Mouse (Mus musculus) forebrain, postnatal 0 days (tissue): ENCODE data around the gene Cpn2. TPM values are rescaled to one million over a fixed set of nuclear protein-coding genes. Genes with fewer than 3 reads are reported as not detected.

ENCODE experiments used
- ATAC-seq: fragments of 200-750 bp; cut with Nextera tagmentation; 2 replicates; pipeline ENCODE4 v1.8.0; 2017; ENCODE audit warnings: mild to moderate bottlenecking, moderate library complexity
- DNase-seq: peaks from one replicate; pipeline ENCODE4 v3.0.0-alpha.2; 2015
- H3K27ac ChIP-seq: fragments of 300-500 bp; sonication (generic); 2 replicates; pipeline ENCODE4 v1.5.1; 2014; ENCODE audit warnings: low read depth, mild to moderate bottlenecking, antibody characterized with exemption, low read length, moderate library complexity, mixed read lengths
- H3K27me3 ChIP-seq: fragments of 300-500 bp; sonication (generic); 2 replicates; pipeline ENCODE4 v1.6.1; 2014; ENCODE audit warnings: mild to moderate bottlenecking, low read length, mixed read lengths; ENCODE audit not compliant: insufficient read depth
- H3K36me3 ChIP-seq: fragments of 300-500 bp; sonication (generic); 2 replicates; pipeline ENCODE4 v1.6.1; 2014; ENCODE audit warnings: mild to moderate bottlenecking, moderate library complexity; ENCODE audit not compliant: insufficient read depth
- H3K4me1 ChIP-seq: fragments of 300-500 bp; sonication (generic); 2 replicates; pipeline ENCODE4 v1.6.1; 2014; ENCODE audit warnings: antibody characterized with exemption; ENCODE audit not compliant: insufficient read depth
- H3K4me2 ChIP-seq: fragments of 300-500 bp; sonication (generic); 2 replicates; pipeline ENCODE4 v1.6.1; 2014; ENCODE audit warnings: low read depth, mild to moderate bottlenecking, moderate library complexity
- H3K4me3 ChIP-seq: fragments of 300-500 bp; sonication (generic); 2 replicates; pipeline ENCODE4 v1.5.1; 2014; ENCODE audit warnings: low read depth, low read length, mixed read lengths
- H3K9ac ChIP-seq: fragments of 300-500 bp; sonication (generic); 2 replicates; pipeline ENCODE4 v1.6.1; 2014; ENCODE audit warnings: mild to moderate bottlenecking
- H3K9me3 ChIP-seq: fragments of 300-500 bp; sonication (generic); 2 replicates; pipeline ENCODE4 v1.6.1; 2016; ENCODE audit warnings: low read length
- CTCF ChIP-seq: sonication (generic); IDR thresholded peaks from 2 replicates; pipeline ENCODE4 v1.5.1; 2016; ENCODE audit warnings: antibody characterized with exemption, control low read depth, low read depth
- WGBS: fragments of 180-500 bp; shearing (Covaris S2); extraction: QIAGEN DNeasy Blood & Tissue Kit; methylation state at CpG from one replicate; pipeline ENCODE4 v1.1.7; 2014; 5-methylcytosine and 5-hydroxymethylcytosine counted together
- polyA plus RNA-seq: library from polyadenylated mRNA; unstranded; fragments of >200 nt; fragmentation: Nextera tagmentation; extraction: Ambion mirVana; gene quantifications from 2 replicates; pipeline ENCODE4 v1.2.1, GENCODE M21; 2015
- total RNA-seq: library from RNA; depleted of rRNA; stranded (reverse); fragments of >200 nt; gene quantifications from 2 replicates; pipeline ENCODE4 v1.2.3, GENCODE M21; 2014

Gene Cpn2
- total and polyA plus RNA-seq, 2 experiments from 2014 or later = not detected

- H3K4me3 ChIP-seq = no peak overlapping the region
- H3K4me2 ChIP-seq = no peak overlapping the region
- no peak overlapping the region for H3K27ac ChIP-seq
- H3K4me1 ChIP-seq = no peaks in the 10 kb centered on the region; the same call in 1 of the 2 replicates
- DNase-seq (no peak), ATAC-seq (no peak)
- 81% methylated on average over 6 of the region's 6 CpGs for WGBS
- no peak overlapping the region for H3K9ac ChIP-seq
- no peak for TF ChIP-seq CTCF
- no peaks in the 10 kb centered on the region for H3K9me3 ChIP-seq
- H3K27me3 ChIP-seq = no peaks in the 10 kb centered on the region
- no peaks in the 10 kb centered on the region for H3K36me3 ChIP-seq
These were observed 28.5 kb downstream of the Cpn2 start for GRCm38 (mm10) chr16:30238791-30239190.

- peaks cover 3% of the 10 kb centered on the region; the same call in 1 of the 2 replicates for H3K4me1 ChIP-seq
- ATAC-seq (peak; percentile 91), DNase-seq (peak; percentile 92)
- no peaks in the 10 kb centered on the region for H3K9me3 ChIP-seq
- WGBS = 1% methylated on average over 33 of the region's 33 CpGs
- no peak overlapping the region; the same call in 1 of the 2 replicates for H3K9ac ChIP-seq
- H3K4me3 ChIP-seq = peak overlapping the region; percentile 36
- H3K27ac ChIP-seq = no peak overlapping the region
- TF ChIP-seq CTCF = peak; percentile 94
- H3K4me2 ChIP-seq = peak overlapping the region; percentile 78
- no peaks in the 10 kb centered on the region for H3K36me3 ChIP-seq
- no peaks in the 10 kb centered on the region for H3K27me3 ChIP-seq
These were observed 31.1 kb downstream of the Cpn2 start for GRCm38 (mm10) chr16:30236091-30236699.

DNA sequence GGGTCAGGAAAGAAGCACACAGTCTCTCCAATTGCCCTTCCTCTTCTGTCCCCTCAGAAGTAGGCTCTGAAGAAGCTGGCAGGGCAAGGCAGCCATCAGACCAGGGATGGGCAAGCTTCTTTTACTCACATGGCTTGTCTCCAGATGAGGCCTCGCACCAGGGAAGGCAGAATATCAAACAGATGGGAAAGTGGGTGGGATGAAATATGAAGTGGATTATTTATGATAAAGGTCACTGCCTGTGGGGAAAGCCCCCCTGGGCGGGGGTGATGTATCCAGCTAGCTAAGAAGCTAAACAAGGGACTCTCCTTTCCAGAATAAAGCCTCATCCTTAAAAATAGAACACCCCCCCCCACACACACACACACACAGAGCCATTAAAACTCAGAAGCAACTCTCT, 31.7 kb downstream of the Cpn2 start:
- no peak for ATAC-seq
- TF ChIP-seq CTCF = no peak
- WGBS = 51% methylated on average over 2 of the region's 2 CpGs
- peak overlapping the region; percentile 78 for H3K4me2 ChIP-seq
- no peak overlapping the region for H3K9ac ChIP-seq
- H3K4me3 ChIP-seq = no peak overlapping the region
- no peaks in the 10 kb centered on the region for H3K9me3 ChIP-seq
- H3K27me3 ChIP-seq = no peaks in the 10 kb centered on the region
- no peak for DNase-seq
- no peaks in the 10 kb centered on the region for H3K36me3 ChIP-seq
- no peak overlapping the region for H3K27ac ChIP-seq
- peaks cover 3% of the 10 kb centered on the region; the same call in 1 of the 2 replicates for H3K4me1 ChIP-seq

DNA sequence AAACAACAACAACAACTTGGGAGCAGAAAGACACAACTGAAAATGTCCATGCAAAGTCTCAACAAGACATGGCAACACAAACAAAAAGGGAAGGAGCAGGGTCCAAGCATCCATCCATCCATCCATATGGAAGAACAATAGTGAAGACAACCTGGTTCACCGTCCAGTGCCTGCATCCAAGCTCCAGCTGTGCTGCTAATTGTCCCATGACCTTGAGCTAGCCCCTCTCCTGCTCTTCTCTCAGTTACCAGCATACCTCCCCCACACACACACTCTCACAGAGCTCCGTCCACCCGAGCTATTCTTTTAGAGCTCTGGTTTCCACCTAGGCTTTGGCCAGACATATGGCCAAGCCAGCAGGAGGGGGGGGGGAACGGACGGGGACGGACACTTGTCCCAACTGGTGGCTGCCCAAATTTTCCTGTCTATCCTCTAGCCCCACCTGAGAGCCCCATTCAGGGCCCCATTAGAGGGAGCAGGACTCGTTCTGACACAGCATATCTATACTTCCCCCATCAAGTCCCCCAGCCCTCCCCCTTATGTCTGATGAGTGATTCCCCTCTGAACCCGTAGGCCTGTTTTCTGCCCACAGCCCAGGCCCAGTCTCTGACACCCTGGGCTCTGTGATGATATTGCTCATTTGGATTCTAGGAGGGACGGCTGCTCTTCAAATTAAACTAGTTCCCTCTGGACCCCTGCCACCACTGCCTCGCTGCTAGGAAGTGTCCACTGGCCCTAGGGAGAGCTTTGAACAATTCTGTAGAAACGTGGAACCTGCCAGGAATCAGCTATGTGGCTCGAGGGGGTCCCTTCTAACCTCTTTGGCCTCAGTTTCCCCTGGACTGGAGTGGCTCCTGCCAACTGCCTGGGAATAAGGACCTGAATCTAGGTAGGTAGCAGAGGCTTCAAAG, 32.4 kb downstream of the Cpn2 start:
- Histone ChIP-seq H3K9me3 (no peaks in the 10 kb centered on the region), H3K27ac (no peak overlapping the region), H3K4me2 (no peak overlapping the region), H3K27me3 (no peaks in the 10 kb centered on the region), H3K4me1 (peaks cover 3% of the 10 kb centered on the region; the same call in 1 of the 2 replicates), H3K9ac (no peak overlapping the region), H3K4me3 (no peak overlapping the region), H3K36me3 (no peaks in the 10 kb centered on the region)
- WGBS = 55% methylated on average over 12 of the region's 12 CpGs
- no peak for TF ChIP-seq CTCF
- DNase-seq (no peak), ATAC-seq (no peak)

- no peak for ATAC-seq
- no peaks in the 10 kb centered on the region for H3K27me3 ChIP-seq
These were observed 33.2 kb downstream of the Cpn2 start for GRCm38 (mm10) chr16:30234077-30234476.

DNA sequence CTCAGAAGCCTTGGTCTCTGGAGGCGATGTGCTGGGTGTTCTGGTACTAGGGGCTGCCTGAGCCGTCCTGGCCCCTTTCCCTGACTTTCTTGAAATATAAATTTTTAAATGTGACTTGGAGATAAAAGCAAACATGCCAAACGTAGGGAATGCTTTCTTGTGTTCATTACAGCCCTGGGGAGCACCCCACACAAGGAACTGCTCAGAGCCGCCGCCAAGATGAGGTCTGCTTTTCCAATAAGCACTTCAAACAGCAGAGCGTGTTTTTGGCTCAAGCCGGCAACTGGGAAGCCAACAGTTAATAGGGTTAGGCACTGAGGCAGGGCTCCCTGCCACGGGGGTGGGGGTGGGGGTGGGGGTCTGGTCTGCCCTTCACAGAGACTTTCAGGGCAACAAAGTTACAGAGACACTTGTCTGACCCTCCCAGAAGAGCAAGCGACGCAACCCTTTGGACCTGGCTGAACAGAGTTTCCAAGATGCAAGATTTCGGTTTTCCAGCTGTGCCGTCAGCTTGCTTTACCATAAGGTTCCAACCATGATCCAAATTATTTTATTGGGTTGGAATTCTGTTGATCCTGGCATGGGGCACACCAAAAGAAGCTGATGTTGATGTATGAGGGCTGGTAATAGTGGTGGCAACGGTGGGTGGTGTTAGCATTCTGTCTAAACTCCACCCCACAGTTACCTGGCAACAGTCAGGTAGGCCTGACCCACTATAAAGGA, 35.3 kb downstream of the Cpn2 start:
- ATAC-seq = peak; percentile 40; the same call in 1 of the 2 replicates
- H3K9me3 ChIP-seq = no peaks in the 10 kb centered on the region
- 28% methylated on average over 13 of the region's 13 CpGs for WGBS

More at GRCm38 (mm10) chr16:30234077-30234476, 33.2 kb downstream of the Cpn2 start:
- no peak overlapping the region for H3K4me3 ChIP-seq
- no peak for DNase-seq
- H3K9me3 ChIP-seq = no peaks in the 10 kb centered on the region
- 62% methylated on average over 8 of the region's 8 CpGs for WGBS
- TF ChIP-seq CTCF = no peak
- no peak overlapping the region for H3K4me2 ChIP-seq
- no peaks in the 10 kb centered on the region for H3K36me3 ChIP-seq
- H3K9ac ChIP-seq = no peak overlapping the region
- H3K4me1 ChIP-seq = peaks cover 3% of the 10 kb centered on the region; the same call in 1 of the 2 replicates
- H3K27ac ChIP-seq = no peak overlapping the region

More for the DNA sequence above, 35.3 kb downstream of the Cpn2 start:
- Histone ChIP-seq H3K27me3 (no peaks in the 10 kb centered on the region), H3K4me1 (peaks cover 3% of the 10 kb centered on the region; the same call in 1 of the 2 replicates), H3K4me2 (no peak overlapping the region), H3K36me3 (no peaks in the 10 kb centered on the region), H3K27ac (no peak overlapping the region), H3K4me3 (no peak overlapping the region), H3K9ac (no peak overlapping the region)
- TF ChIP-seq CTCF = no peak
- peak; percentile 27 for DNase-seq
